Mouse (Mus musculus) midbrain, embryonic 10.5 days (tissue): ENCODE results near the gene Vps33b. TPM values are rescaled to one million over a fixed set of nuclear protein-coding genes. Genes with fewer than 3 reads are reported as not detected.
"Not testable (repeated sequence)": the region's sequence is repeated elsewhere in the genome, so short reads cannot be mapped to it uniquely, and the experiment has no call there.

ENCODE experiments used
- DNase-seq: peaks from one replicate; pipeline ENCODE4 v3.0.0-alpha.2; 2017; ENCODE audit warnings: low spot score
- H3K27ac ChIP-seq: fragments of 300-500 bp; sonication (generic); replicated peaks from 2 replicates; pipeline ENCODE4 v1.5.1; 2016; ENCODE audit warnings: mild to moderate bottlenecking
- H3K27me3 ChIP-seq: fragments of 300-500 bp; sonication (generic); 2 replicates; pipeline ENCODE4 v1.6.1; 2016; ENCODE audit warnings: low read depth, mild to moderate bottlenecking; ENCODE audit not compliant: poor library complexity, severe bottlenecking
- H3K36me3 ChIP-seq: fragments of 300-500 bp; sonication (generic); 2 replicates; pipeline ENCODE4 v1.6.1; 2016; ENCODE audit warnings: mild to moderate bottlenecking, moderate library complexity
- H3K4me1 ChIP-seq: fragments of 300-500 bp; sonication (generic); 2 replicates; pipeline ENCODE4 v1.6.1; 2016
- H3K4me3 ChIP-seq: fragments of 300-500 bp; sonication (generic); 2 replicates; pipeline ENCODE4 v1.5.1; 2016; ENCODE audit warnings: mild to moderate bottlenecking, moderate library complexity
- H3K9me3 ChIP-seq: fragments of 300-500 bp; sonication (generic); replicated peaks from 2 replicates; pipeline ENCODE4 v1.6.1; 2016; ENCODE audit warnings: mild to moderate bottlenecking
- WGBS: fragments of 180-500 bp; shearing (Covaris S2); methylation state at CpG from one replicate; pipeline ENCODE4 v1.1.7; 2016; 5-methylcytosine and 5-hydroxymethylcytosine counted together
- polyA plus RNA-seq: library from polyadenylated mRNA; unstranded; fragments of >200 nt; fragmentation: Nextera tagmentation; extraction: Ambion mirVana; gene quantifications from 2 replicates; pipeline ENCODE4 v1.2.1, GENCODE M21; 2016

The Vps33b gene
- polyA plus RNA-seq, 1 experiment from 2014 or later = 16.6 TPM

GRCm38 (mm10) chr7:80301522-80301921 is 32.1 kb downstream of the Vps33b start:
- DNase-seq = no peak
- H3K9me3 ChIP-seq = no peaks in the 10 kb centered on the region
- H3K27ac ChIP-seq = no peak overlapping the region
- peaks cover 98% of the 10 kb centered on the region for H3K36me3 ChIP-seq
- no peak overlapping the region for H3K4me3 ChIP-seq
- H3K27me3 ChIP-seq = no peaks in the 10 kb centered on the region
- WGBS = 85% methylated on average over 2 of the region's 2 CpGs
- H3K4me1 ChIP-seq = peaks cover 20% of the 10 kb centered on the region

GRCm38 (mm10) chr7:80307766-80308165 is 38.3 kb downstream of the Vps33b start:
- Histone ChIP-seq H3K4me1 (no peaks in the 10 kb centered on the region), H3K4me3 (no peak overlapping the region), H3K36me3 (peaks cover 100% of the 10 kb centered on the region), H3K9me3 (no peaks in the 10 kb centered on the region), H3K27me3 (no peaks in the 10 kb centered on the region), H3K27ac (no peak overlapping the region)
- no peak for DNase-seq
- 82% methylated on average over 3 of the region's 3 CpGs for WGBS

DNA sequence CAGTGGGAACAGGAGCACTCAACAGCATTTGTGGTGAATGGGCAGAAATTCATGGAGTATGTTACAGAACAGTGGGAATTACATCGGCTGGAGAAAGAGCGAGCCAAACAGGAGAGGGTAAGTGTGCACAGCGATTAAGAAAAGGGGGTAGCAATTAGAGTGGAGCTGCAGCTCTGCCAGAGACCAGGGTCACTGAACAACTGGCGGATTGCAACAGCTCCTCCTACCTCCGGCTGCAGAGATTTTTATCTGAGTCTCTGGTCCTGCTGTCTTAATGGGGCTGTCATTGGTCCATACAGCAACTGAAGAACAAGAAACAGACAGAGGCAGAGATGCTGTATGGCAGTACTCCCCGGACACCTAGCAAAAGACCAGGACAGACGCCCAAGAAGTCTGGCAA is 41.3 kb downstream of the Vps33b start:
- Histone ChIP-seq H3K4me3 (no peak overlapping the region), H3K36me3 (peaks cover 100% of the 10 kb centered on the region)

GRCm38 (mm10) chr7:80315733-80316132 is 46.3 kb downstream of the Vps33b start:
- Histone ChIP-seq H3K27me3 (no peaks in the 10 kb centered on the region), H3K36me3 (peaks cover 95% of the 10 kb centered on the region)
- 88% methylated on average over 2 of the region's 2 CpGs for WGBS

More for the DNA sequence above, 41.3 kb downstream of the Vps33b start:
- WGBS = 87% methylated on average over 7 of the region's 7 CpGs
- H3K4me1 ChIP-seq = no peaks in the 10 kb centered on the region
- no peaks in the 10 kb centered on the region for H3K27me3 ChIP-seq
- H3K27ac ChIP-seq = no peak overlapping the region
- H3K9me3 ChIP-seq = no peaks in the 10 kb centered on the region
- DNase-seq = no peak

GRCm38 (mm10) chr7:80317439-80318115 is 48.1 kb downstream of the Vps33b start:
- Histone ChIP-seq H3K9me3 (no peaks in the 10 kb centered on the region), H3K4me3 (no peak overlapping the region), H3K4me1 (peaks cover 7% of the 10 kb centered on the region; the same call in 1 of the 2 replicates), H3K36me3 (peaks cover 85% of the 10 kb centered on the region), H3K27me3 (no peaks in the 10 kb centered on the region), H3K27ac (no peak overlapping the region)
- DNase-seq = no peak
- WGBS = 72% methylated on average over 1 of the region's 1 CpGs

More at GRCm38 (mm10) chr7:80315733-80316132, 46.3 kb downstream of the Vps33b start:
- no peak overlapping the region for H3K4me3 ChIP-seq
- no peaks in the 10 kb centered on the region for H3K9me3 ChIP-seq
- DNase-seq = no peak
- no peak overlapping the region for H3K27ac ChIP-seq
- no peaks in the 10 kb centered on the region for H3K4me1 ChIP-seq

GRCm38 (mm10) chr7:80318670-80319069 is 49.2 kb downstream of the Vps33b start:
- H3K27me3 ChIP-seq = no peaks in the 10 kb centered on the region
- 93% methylated on average over 4 of the region's 4 CpGs for WGBS
- DNase-seq = no peak
- H3K27ac ChIP-seq = no peak overlapping the region
- H3K4me1 ChIP-seq = peaks cover 17% of the 10 kb centered on the region
- peaks cover 74% of the 10 kb centered on the region for H3K36me3 ChIP-seq
- H3K9me3 ChIP-seq = no peaks in the 10 kb centered on the region
- no peak overlapping the region for H3K4me3 ChIP-seq

GRCm38 (mm10) chr7:80319846-80320496 is 50.5 kb downstream of the Vps33b start:
- no peak overlapping the region for H3K27ac ChIP-seq
- H3K4me3 ChIP-seq = no peak overlapping the region
- no peaks in the 10 kb centered on the region for H3K27me3 ChIP-seq
- peaks cover 62% of the 10 kb centered on the region for H3K36me3 ChIP-seq
- DNase-seq = no peak
- 86% methylated on average over 19 of the region's 19 CpGs for WGBS
- H3K9me3 ChIP-seq = no peaks in the 10 kb centered on the region
- peaks cover 19% of the 10 kb centered on the region for H3K4me1 ChIP-seq

- Histone ChIP-seq H3K36me3 (peaks cover 67% of the 10 kb centered on the region), H3K4me3 (peak overlapping the region; percentile 65), H3K4me1 (peaks cover 23% of the 10 kb centered on the region), H3K9me3 (no peaks in the 10 kb centered on the region), H3K27me3 (no peaks in the 10 kb centered on the region), H3K27ac (peak overlapping the region; percentile 91)
- 30% methylated on average over 8 of the region's 8 CpGs for whole genome bisulfite sequencing
- DNase-seq = no peak
Measured at GRCm38 (mm10) chr7:80323336-80323735, 53.9 kb downstream of the Vps33b start.

GRCm38 (mm10) chr7:80324043-80324815 is 54.8 kb downstream of the Vps33b start, which contains the start of gene Rccd1:
TSS of gene Rccd1 (minus strand) at chr7:80324454.
- 3% methylated on average over 38 of the region's 38 CpGs for WGBS
- peak within 1 kb of the TSS; percentile 65 for H3K4me3 ChIP-seq
- peaks cover 67% of the 10 kb centered on the region for H3K36me3 ChIP-seq
- H3K4me1 ChIP-seq = peaks cover 23% of the 10 kb centered on the region
- DNase-seq = peak; percentile 97
- H3K9me3 ChIP-seq = no peaks in the 10 kb centered on the region
- H3K27ac ChIP-seq = peak within 1 kb of the TSS; percentile 91
- H3K27me3 ChIP-seq = no peaks in the 10 kb centered on the region

DNA sequence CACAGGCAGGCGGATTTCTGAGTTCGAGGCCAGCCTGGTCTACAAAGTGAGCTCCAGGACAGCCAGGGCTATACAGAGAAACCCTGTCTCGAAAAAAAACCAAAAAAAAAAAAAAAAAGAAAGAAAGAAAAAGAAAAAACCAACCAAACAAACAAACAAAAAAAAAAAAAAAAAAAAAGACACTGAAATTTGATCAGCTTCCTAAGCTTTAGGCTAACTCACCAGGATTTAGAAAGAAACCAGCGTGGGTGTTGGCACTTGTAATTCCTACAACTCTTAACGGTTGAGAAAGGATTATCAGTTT is 55.3 kb downstream of the Vps33b start:
- H3K27ac ChIP-seq, DNase-seq, H3K9me3 ChIP-seq, H3K27me3 ChIP-seq: not testable (repeated sequence)
- Histone ChIP-seq H3K36me3 (peaks cover 67% of the 10 kb centered on the region), H3K4me1 (peaks cover 23% of the 10 kb centered on the region), H3K4me3 (peak overlapping the region; percentile 65; the same call in 1 of the 2 replicates)
- WGBS = 67% methylated on average over 5 of the region's 5 CpGs

DNA sequence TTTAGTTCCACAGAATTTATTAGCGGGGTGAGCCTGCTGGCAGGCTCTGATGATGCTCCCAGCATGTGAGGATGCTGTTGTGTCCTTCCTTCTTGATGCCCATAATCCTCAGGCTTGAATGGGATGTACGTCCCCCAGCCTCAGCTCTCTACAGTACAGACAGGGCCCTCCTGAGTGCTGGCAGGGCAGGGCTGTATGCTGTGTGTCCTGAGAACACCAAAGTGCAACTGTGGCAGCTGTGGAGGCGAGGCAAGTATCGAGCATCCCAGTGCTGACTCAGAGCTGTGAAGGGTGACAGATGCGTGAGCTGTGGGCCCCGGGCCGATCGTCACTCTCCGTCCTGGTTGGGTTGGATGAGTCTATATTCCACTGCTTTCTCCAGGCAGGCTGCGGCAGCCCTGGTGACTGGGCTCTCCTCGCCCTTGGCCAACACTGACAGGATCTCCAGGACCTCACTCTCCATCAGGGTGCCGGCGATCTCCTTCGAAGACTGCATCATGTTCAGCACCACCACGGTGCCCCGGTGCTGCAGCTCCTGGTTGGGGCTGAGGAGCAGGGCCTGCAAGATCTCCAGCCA is 55.9 kb downstream of the Vps33b start:
- Histone ChIP-seq H3K27me3 (no peaks in the 10 kb centered on the region), H3K4me1 (peaks cover 23% of the 10 kb centered on the region), H3K4me3 (no peak overlapping the region), H3K36me3 (peaks cover 67% of the 10 kb centered on the region), H3K9me3 (no peaks in the 10 kb centered on the region), H3K27ac (no peak overlapping the region)
- DNase-seq = no peak
- WGBS = 96% methylated on average over 16 of the region's 16 CpGs

- Histone ChIP-seq H3K9me3 (no peaks in the 10 kb centered on the region), H3K36me3 (peaks cover 67% of the 10 kb centered on the region)
- no peak for DNase-seq
Measured at GRCm38 (mm10) chr7:80326076-80326475, 56.6 kb downstream of the Vps33b start.

More at GRCm38 (mm10) chr7:80326076-80326475, 56.6 kb downstream of the Vps33b start:
- H3K4me1 ChIP-seq = peaks cover 23% of the 10 kb centered on the region
- WGBS = 96% methylated on average over 19 of the region's 19 CpGs
- no peaks in the 10 kb centered on the region for H3K27me3 ChIP-seq
- H3K4me3 ChIP-seq = no peak overlapping the region
- H3K27ac ChIP-seq = no peak overlapping the region
